Mouse (Mus musculus): ENCODE data around the gene Twist1. TPM values are rescaled to one million over a fixed set of nuclear protein-coding genes. Genes with fewer than 3 reads are reported as not detected.

Twist1 gene
- polyA plus RNA-seq, 1 experiment from 2014 or later = 0.37 TPM

- Histone ChIP-seq H3K4me2 (no peak overlapping the region), H3K4me3 (ENCODE audit: low read depth, low read length) (no peak overlapping the region), H3K27ac (ENCODE audit: low read depth) (no peak overlapping the region), H3K9me3 (ENCODE audit: low read depth, low read length) (no peaks in the 10 kb centered on the region), H3K36me3 (ENCODE audit: insufficient read depth) (no peaks in the 10 kb centered on the region), H3K27me3 (ENCODE audit: insufficient read depth, low read length) (peaks cover 94% of the 10 kb centered on the region), H3K4me1 (ENCODE audit: insufficient read depth) (peaks cover 3% of the 10 kb centered on the region; the same call in 1 of the 2 replicates), H3K9ac (no peak overlapping the region)
- DNase-seq (no peak), ATAC-seq (ENCODE audit: insufficient read depth) (no peak)
- 8% methylated on average over 17 of the region's 17 CpGs for WGBS
- TF ChIP-seq CTCF (IDR thresholded peaks at IDR 0.05; ENCODE audit: low read depth) = no peak
Observed at GRCm38 (mm10) chr12:33962118-33962772, 4.8 kb downstream of the Twist1 start.

- 30% methylated on average over 9 of the region's 9 CpGs for whole genome bisulfite sequencing
- H3K36me3 ChIP-seq (ENCODE audit: insufficient read depth) = no peaks in the 10 kb centered on the region
- TF ChIP-seq CTCF (IDR thresholded peaks at IDR 0.05; ENCODE audit: low read depth) = no peak
- H3K4me1 ChIP-seq (ENCODE audit: insufficient read depth) = peaks cover 3% of the 10 kb centered on the region; the same call in 1 of the 2 replicates
- ATAC-seq (ENCODE audit: insufficient read depth) (no peak), DNase-seq (no peak)
- peaks cover 94% of the 10 kb centered on the region for H3K27me3 ChIP-seq (ENCODE audit: insufficient read depth, low read length)
- H3K4me3 ChIP-seq (ENCODE audit: low read depth, low read length) = no peak overlapping the region
- H3K4me2 ChIP-seq = no peak overlapping the region
- H3K9ac ChIP-seq = no peak overlapping the region
- no peaks in the 10 kb centered on the region for H3K9me3 ChIP-seq (ENCODE audit: low read depth, low read length)
- H3K27ac ChIP-seq (ENCODE audit: low read depth) = no peak overlapping the region
Observed at GRCm38 (mm10) chr12:33962773-33963130, 5.3 kb downstream of the Twist1 start.

GRCm38 (mm10) chr12:33963671-33964369, 6.3 kb downstream of the Twist1 start:
- Histone ChIP-seq H3K9ac (no peak overlapping the region), H3K9me3 (ENCODE audit: low read depth, low read length) (no peaks in the 10 kb centered on the region), H3K4me1 (ENCODE audit: insufficient read depth) (no peaks in the 10 kb centered on the region; the same call in 1 of the 2 replicates), H3K4me3 (ENCODE audit: low read depth, low read length) (no peak overlapping the region), H3K4me2 (no peak overlapping the region), H3K27ac (ENCODE audit: low read depth) (no peak overlapping the region), H3K27me3 (ENCODE audit: insufficient read depth, low read length) (peaks cover 94% of the 10 kb centered on the region), H3K36me3 (ENCODE audit: insufficient read depth) (no peaks in the 10 kb centered on the region)
- no peak for ATAC-seq (ENCODE audit: insufficient read depth)
- no peak for TF ChIP-seq CTCF (IDR thresholded peaks at IDR 0.05; ENCODE audit: low read depth)
- 15% methylated on average over 15 of the region's 15 CpGs for WGBS
- no peak for DNase-seq

GRCm38 (mm10) chr12:33964427-33964826, 7.0 kb downstream of the Twist1 start:
- ATAC-seq (ENCODE audit: insufficient read depth) (no peak), DNase-seq (no peak)
- Histone ChIP-seq H3K27me3 (ENCODE audit: insufficient read depth, low read length) (peaks cover 94% of the 10 kb centered on the region), H3K4me1 (ENCODE audit: insufficient read depth) (no peaks in the 10 kb centered on the region; the same call in 1 of the 2 replicates), H3K9ac (no peak overlapping the region), H3K36me3 (ENCODE audit: insufficient read depth) (no peaks in the 10 kb centered on the region), H3K4me3 (ENCODE audit: low read depth, low read length) (no peak overlapping the region), H3K27ac (ENCODE audit: low read depth) (no peak overlapping the region), H3K9me3 (ENCODE audit: low read depth, low read length) (no peaks in the 10 kb centered on the region), H3K4me2 (no peak overlapping the region)
- WGBS = 44% methylated on average over 2 of the region's 2 CpGs
- TF ChIP-seq CTCF (IDR thresholded peaks at IDR 0.05; ENCODE audit: low read depth) = no peak

- Histone ChIP-seq H3K27me3 (ENCODE audit: insufficient read depth, low read length) (peaks cover 96% of the 10 kb centered on the region), H3K4me3 (ENCODE audit: low read depth, low read length) (no peak overlapping the region), H3K4me1 (ENCODE audit: insufficient read depth) (no peaks in the 10 kb centered on the region; the same call in 1 of the 2 replicates), H3K4me2 (no peak overlapping the region), H3K36me3 (ENCODE audit: insufficient read depth) (no peaks in the 10 kb centered on the region), H3K9ac (no peak overlapping the region), H3K9me3 (ENCODE audit: low read depth, low read length) (no peaks in the 10 kb centered on the region), H3K27ac (ENCODE audit: low read depth) (no peak overlapping the region)
- DNase-seq (no peak), ATAC-seq (ENCODE audit: insufficient read depth) (no peak)
- no peak for TF ChIP-seq CTCF (IDR thresholded peaks at IDR 0.05; ENCODE audit: low read depth)
- 5% methylated on average over 5 of the region's 5 CpGs for WGBS
Observed at GRCm38 (mm10) chr12:33965661-33966360, 8.3 kb downstream of the Twist1 start.

GRCm38 (mm10) chr12:33966490-33967415, 9.3 kb downstream of the Twist1 start:
- Histone ChIP-seq H3K9ac (no peak overlapping the region), H3K36me3 (ENCODE audit: insufficient read depth) (no peaks in the 10 kb centered on the region), H3K4me2 (peak overlapping the region; percentile 47; the same call in 1 of the 2 replicates), H3K4me3 (ENCODE audit: low read depth, low read length) (0 out of 2 replicates have a peak overlapping the region, but pooled peaks have one; percentile 6), H3K27me3 (ENCODE audit: insufficient read depth, low read length) (peaks cover 95% of the 10 kb centered on the region), H3K9me3 (ENCODE audit: low read depth, low read length) (no peaks in the 10 kb centered on the region), H3K4me1 (ENCODE audit: insufficient read depth) (no peaks in the 10 kb centered on the region; the same call in 1 of the 2 replicates), H3K27ac (ENCODE audit: low read depth) (no peak overlapping the region)
- 0 out of 2 replicates have a peak, but pooled peaks have one; percentile 15 for ATAC-seq (ENCODE audit: insufficient read depth)
- peak; percentile 44 for DNase-seq
- TF ChIP-seq CTCF (IDR thresholded peaks at IDR 0.05; ENCODE audit: low read depth) = no peak
- WGBS = 3% methylated on average over 35 of the region's 35 CpGs
